Mouse (Mus musculus) adrenal gland, adult (tissue): ENCODE data around the gene Reg2.
"Not testable (repeated sequence)": the region's sequence is repeated elsewhere in the genome, so short reads cannot be mapped to it uniquely, and the experiment has no call there.

Experiments
- DNase-seq, 2 experiments: peaks; one replicate each; pipeline ENCODE4 v3.0.0; 2022 to 2023; ENCODE audit warnings: low spot score in 1 of 2; ENCODE audit not compliant: inconsistent age in 2 of 2

Reg2 gene

DNA sequence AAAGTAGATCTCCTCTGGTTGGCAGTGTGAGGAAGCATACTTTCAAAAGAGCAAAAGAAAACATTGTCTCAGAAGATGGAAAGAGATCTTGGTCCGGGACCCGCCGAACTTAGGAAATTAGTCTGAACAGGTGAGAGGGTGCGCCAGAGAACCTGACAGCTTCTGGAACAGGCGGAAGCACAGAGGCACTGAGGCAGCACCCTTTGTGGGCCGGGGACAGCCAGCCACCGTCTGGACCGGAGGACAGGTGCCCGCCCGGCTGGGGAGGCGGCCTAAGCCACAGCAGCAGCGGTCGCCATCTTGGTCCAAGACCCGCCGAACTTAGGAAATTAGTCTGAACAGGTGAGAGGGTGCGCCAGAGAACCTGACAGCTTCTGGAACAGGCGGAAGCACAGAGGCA is at the start of gene Reg2:
Gene Reg2, plus strand, starts transcription at position 301 of the 400 bp plus-strand sequence.
- not testable (repeated sequence) for DNase-seq

DNA sequence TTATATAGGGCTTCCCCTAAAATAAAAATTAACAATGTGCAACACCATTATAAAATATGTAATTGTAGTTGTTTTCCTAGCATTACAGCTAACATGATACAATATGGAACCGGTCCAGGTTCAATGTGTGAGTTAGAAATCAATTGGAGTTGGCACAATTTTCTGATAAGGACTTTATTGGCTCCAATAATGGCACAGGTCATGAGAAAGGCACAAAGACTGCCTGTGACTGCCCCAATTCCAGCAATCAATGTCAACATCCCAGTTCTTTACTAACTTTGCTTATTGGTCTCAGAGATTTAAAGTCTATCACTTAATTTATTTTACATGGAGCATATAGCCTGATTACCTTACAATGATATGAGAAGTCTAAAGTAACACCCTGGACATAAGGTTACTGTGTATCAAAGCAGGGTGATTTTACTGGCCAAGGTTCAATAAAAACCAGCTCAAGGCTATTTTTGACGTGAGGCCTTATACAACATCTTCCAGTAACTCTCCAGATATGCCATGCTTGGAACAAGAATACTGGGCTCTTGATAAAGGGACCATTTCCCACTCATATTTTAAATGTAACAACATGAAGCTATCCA is 33.4 kb upstream of the Reg2 start:
- peak in 1 of 2 experiments; percentile 37 for DNase-seq

DNA sequence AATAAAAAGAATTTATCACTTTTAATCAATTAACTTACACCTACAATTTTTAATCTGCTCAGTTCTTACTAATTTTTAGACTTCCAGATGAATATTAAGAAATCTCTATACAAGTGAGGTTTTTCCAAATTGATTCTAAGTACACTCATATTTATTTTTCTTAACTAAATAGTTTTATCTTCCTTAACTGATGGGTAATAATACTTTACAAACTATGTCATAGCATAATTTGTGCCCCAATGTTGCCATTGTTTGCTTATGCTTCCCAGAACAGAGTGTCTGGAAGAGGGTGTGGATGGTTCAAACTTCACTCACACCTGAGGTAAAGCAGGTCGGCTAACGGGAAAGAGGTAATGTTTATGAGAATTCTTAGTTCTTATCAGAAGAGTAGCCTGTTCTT is 25.1 kb upstream of the Reg2 start, which contains the start of gene Reg3b:
Gene Reg3b, plus strand, starts transcription at position 301 of the 400 bp plus-strand sequence.
- DNase-seq: no peak

DNA sequence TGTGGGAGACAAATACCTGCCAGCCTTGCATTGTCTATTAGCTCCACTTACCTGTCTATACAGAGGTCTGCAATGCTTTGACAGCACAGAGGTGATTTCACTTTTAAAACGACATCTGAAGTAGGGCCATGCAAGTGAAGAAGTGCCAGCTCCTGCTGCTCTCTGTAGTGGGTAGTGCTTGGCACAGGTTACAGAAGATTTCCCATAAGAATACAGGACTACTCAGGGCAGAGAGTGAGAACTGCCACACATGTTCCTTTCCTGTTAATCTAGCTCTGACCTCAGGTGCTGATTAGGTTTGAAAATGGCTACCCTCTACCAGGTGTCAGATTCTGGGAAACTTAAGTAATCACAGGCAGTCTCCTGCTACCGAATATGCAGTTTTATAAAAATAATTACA is 16.7 kb upstream of the Reg2 start, which contains the start of gene Reg3d:
Gene Reg3d, minus strand, starts transcription at position 101 of the 400 bp plus-strand sequence.
- peak in 1 of 2 experiments; percentile 9 for DNase-seq

GRCm38 (mm10) chr6:78380409-78380808 is 15.0 kb upstream of the Reg2 start, which contains the start of gene Reg3a:
TSS of gene Reg3a (plus strand) at chr6:78380709.
- DNase-seq: no peak

DNA sequence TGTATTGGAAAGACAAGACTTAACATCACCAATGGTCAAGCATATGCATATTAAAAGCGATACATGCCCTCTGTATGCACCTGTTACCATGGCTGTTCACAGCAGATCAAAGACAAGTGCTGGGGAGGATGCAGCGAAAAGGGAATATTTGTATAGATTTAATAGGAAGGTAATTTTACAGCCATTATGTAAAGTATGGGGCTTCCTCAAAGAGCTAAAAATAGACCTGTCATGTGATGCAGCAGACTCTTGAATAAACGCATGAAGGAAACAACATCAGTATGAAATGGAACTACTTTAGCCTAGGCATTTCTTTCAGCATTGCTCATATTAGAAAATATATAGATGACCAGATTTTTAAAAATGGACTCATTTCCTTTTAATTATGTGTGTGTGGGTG is 9.8 kb upstream of the Reg2 start:
- DNase-seq: no peak

DNA sequence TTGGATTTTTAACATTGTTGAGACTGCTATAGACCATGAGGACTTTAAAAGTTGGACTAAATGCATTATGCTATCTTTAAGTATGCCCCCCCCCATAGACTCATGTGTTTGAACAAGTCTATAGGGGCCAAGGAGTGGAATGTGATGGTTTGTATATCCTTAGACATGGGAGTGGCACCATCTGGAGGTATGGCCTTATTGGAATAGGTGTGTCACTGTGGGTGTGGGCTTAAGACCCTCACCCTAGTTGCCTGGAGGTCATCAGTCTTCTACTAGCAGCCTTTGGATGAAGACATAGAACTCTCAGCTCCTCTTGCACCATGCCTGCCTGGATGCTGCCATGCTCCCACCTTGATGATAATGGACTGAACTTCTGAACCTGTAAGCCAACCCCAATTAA is 27.0 kb downstream of the Reg2 start, which contains the start of gene Reg1:
Gene Reg1, plus strand, starts transcription at position 301 of the 400 bp plus-strand sequence.
- not testable (repeated sequence) for DNase-seq

- no peak for DNase-seq
These were observed 30.1 kb downstream of the Reg2 start for GRCm38 (mm10) chr6:78425497-78425896.

GRCm38 (mm10) chr6:78447202-78447601 is 51.8 kb downstream of the Reg2 start:
- DNase-seq: no peak

DNA sequence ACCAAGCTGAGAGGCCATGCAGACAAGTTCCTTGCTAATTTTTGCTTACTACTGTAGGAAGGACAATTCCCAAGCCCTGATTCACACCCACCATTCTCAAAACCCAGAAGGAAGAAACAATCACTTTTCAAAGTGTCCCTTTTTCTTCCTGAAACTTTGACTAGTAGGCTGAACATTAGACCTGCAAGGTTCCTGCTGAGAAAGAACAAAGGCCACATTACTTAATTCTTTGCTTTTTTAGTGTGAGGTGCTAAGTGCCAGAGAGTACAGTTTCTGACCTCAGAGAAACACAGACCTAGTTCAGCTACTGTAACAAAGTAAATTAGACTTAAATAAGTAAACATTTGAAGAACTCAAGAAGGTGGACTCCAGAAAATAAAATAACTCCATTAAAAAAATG is 53.0 kb downstream of the Reg2 start:
- DNase-seq: no peak

DNA sequence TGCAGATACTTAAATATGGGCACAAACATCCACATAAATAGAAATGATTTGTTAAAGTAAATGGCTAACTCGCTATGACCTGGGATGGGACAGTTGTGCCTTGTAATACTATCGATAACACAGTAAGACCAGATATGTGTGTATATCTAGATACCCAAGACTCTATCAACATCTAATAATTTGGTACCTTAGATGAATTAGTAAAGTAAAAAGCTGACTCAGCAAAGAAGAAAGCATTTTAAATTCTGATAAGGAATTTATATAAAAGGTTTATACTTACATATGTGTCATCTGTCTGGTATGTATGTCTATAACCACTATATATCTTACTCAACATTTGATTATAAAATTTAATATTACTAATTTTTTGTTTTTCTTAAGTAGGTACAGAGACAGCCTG is 57.4 kb downstream of the Reg2 start:
- no peak for DNase-seq
